Mouse (Mus musculus): ENCODE measurements around the gene Adrm1. TPM values are rescaled to one million over a fixed set of nuclear protein-coding genes. Genes with fewer than 3 reads are reported as not detected.

The Adrm1 gene
- polyA plus RNA-seq, 1 experiment, result 80.0 TPM

GRCm38 (mm10) chr2:180146091-180146490 lies 25.2 kb upstream of the Adrm1 start:
- Histone ChIP-seq H3K27me3 (replicated peaks; ENCODE audit: control insufficient read depth, insufficient read depth, low read length) (no peaks in the 10 kb centered on the region), H3K4me1 (ENCODE audit: control insufficient read depth, insufficient read depth, low read length) (no peaks in the 10 kb centered on the region), H3K4me3 (ENCODE audit: insufficient read depth, low read depth, low read length) (no peak overlapping the region), H3K36me3 (ENCODE audit: control insufficient read depth, insufficient read depth, low read length) (no peaks in the 10 kb centered on the region; the same call in 1 of the 2 replicates), H3K27ac (ENCODE audit: insufficient read depth, low read depth, low read length) (no peak overlapping the region)
- WGBS, result 88% methylated on average over 2 of the region's 2 CpGs
- DNase-seq, result no peak
- TF ChIP-seq POLR2A (IDR thresholded peaks at IDR 0.05; ENCODE audit: low read depth, low read length), result no peak
- TF ChIP-seq CTCF (conservative IDR thresholded peaks at IDR 0.05; ENCODE audit: insufficient read depth, insufficient read length, low read depth, low read length), result no peak

- WGBS, result 92% methylated on average over 6 of the region's 6 CpGs
- no peak overlapping the region for H3K27ac ChIP-seq (ENCODE audit: insufficient read depth, low read depth, low read length)
- no peaks in the 10 kb centered on the region; the same call in 1 of the 2 replicates for H3K36me3 ChIP-seq (ENCODE audit: control insufficient read depth, insufficient read depth, low read length)
- no peak overlapping the region for H3K4me3 ChIP-seq (ENCODE audit: insufficient read depth, low read depth, low read length)
- no peaks in the 10 kb centered on the region for H3K27me3 ChIP-seq (replicated peaks; ENCODE audit: control insufficient read depth, insufficient read depth, low read length)
- no peak for DNase-seq
- H3K4me1 ChIP-seq (ENCODE audit: control insufficient read depth, insufficient read depth, low read length), result 0 out of 2 replicates have a peak, but pooled peaks cover under 1% of the 10 kb centered on the region
- no peak for TF ChIP-seq POLR2A (IDR thresholded peaks at IDR 0.05; ENCODE audit: low read depth, low read length)
- no peak for TF ChIP-seq CTCF (conservative IDR thresholded peaks at IDR 0.05; ENCODE audit: insufficient read depth, insufficient read length, low read depth, low read length)
Measured at GRCm38 (mm10) chr2:180147379-180147778, 23.9 kb upstream of the Adrm1 start.

GRCm38 (mm10) chr2:180148551-180148950 lies 22.7 kb upstream of the Adrm1 start:
- no peak overlapping the region for H3K27ac ChIP-seq (ENCODE audit: insufficient read depth, low read depth, low read length)
- H3K4me1 ChIP-seq (ENCODE audit: control insufficient read depth, insufficient read depth, low read length), result peaks cover 3% of the 10 kb centered on the region; the same call in 1 of the 2 replicates
- 72% methylated on average over 9 of the region's 9 CpGs for WGBS
- H3K4me3 ChIP-seq (ENCODE audit: insufficient read depth, low read depth, low read length), result no peak overlapping the region
- no peaks in the 10 kb centered on the region for H3K27me3 ChIP-seq (replicated peaks; ENCODE audit: control insufficient read depth, insufficient read depth, low read length)
- no peak for DNase-seq
- H3K36me3 ChIP-seq (ENCODE audit: control insufficient read depth, insufficient read depth, low read length), result no peaks in the 10 kb centered on the region; the same call in 1 of the 2 replicates
- TF ChIP-seq POLR2A (IDR thresholded peaks at IDR 0.05; ENCODE audit: low read depth, low read length) (no peak), CTCF (conservative IDR thresholded peaks at IDR 0.05; ENCODE audit: insufficient read depth, insufficient read length, low read depth, low read length) (no peak)

- Histone ChIP-seq H3K27ac (ENCODE audit: insufficient read depth, low read depth, low read length) (no peak overlapping the region), H3K36me3 (ENCODE audit: control insufficient read depth, insufficient read depth, low read length) (no peaks in the 10 kb centered on the region; the same call in none of the 2 replicates), H3K4me3 (ENCODE audit: insufficient read depth, low read depth, low read length) (no peak overlapping the region), H3K4me1 (ENCODE audit: control insufficient read depth, insufficient read depth, low read length) (peaks cover 3% of the 10 kb centered on the region; the same call in 1 of the 2 replicates), H3K27me3 (replicated peaks; ENCODE audit: control insufficient read depth, insufficient read depth, low read length) (no peaks in the 10 kb centered on the region)
- no peak for TF ChIP-seq CTCF (conservative IDR thresholded peaks at IDR 0.05; ENCODE audit: insufficient read depth, insufficient read length, low read depth, low read length)
- TF ChIP-seq POLR2A (IDR thresholded peaks at IDR 0.05; ENCODE audit: low read depth, low read length), result no peak
- DNase-seq, result no peak
- 67% methylated on average over 3 of the region's 3 CpGs for WGBS
Measured at GRCm38 (mm10) chr2:180154796-180155195, 16.5 kb upstream of the Adrm1 start.

- TF ChIP-seq POLR2A (IDR thresholded peaks at IDR 0.05; ENCODE audit: low read depth, low read length) (no peak), CTCF (conservative IDR thresholded peaks at IDR 0.05; ENCODE audit: insufficient read depth, insufficient read length, low read depth, low read length) (no peak)
- no peak for DNase-seq
- Histone ChIP-seq H3K36me3 (ENCODE audit: control insufficient read depth, insufficient read depth, low read length) (peaks cover 1% of the 10 kb centered on the region), H3K27me3 (replicated peaks; ENCODE audit: control insufficient read depth, insufficient read depth, low read length) (no peaks in the 10 kb centered on the region), H3K4me3 (ENCODE audit: insufficient read depth, low read depth, low read length) (no peak overlapping the region), H3K27ac (ENCODE audit: insufficient read depth, low read depth, low read length) (no peak overlapping the region), H3K4me1 (ENCODE audit: control insufficient read depth, insufficient read depth, low read length) (no peaks in the 10 kb centered on the region)
- WGBS, result 75% methylated on average over 3 of the region's 3 CpGs
Measured at GRCm38 (mm10) chr2:180158627-180159026, 12.7 kb upstream of the Adrm1 start.

- Histone ChIP-seq H3K4me1 (ENCODE audit: control insufficient read depth, insufficient read depth, low read length) (no peaks in the 10 kb centered on the region; the same call in 1 of the 2 replicates), H3K27ac (ENCODE audit: insufficient read depth, low read depth, low read length) (no peak overlapping the region), H3K36me3 (ENCODE audit: control insufficient read depth, insufficient read depth, low read length) (peaks cover 1% of the 10 kb centered on the region; the same call in 1 of the 2 replicates), H3K27me3 (replicated peaks; ENCODE audit: control insufficient read depth, insufficient read depth, low read length) (no peaks in the 10 kb centered on the region), H3K4me3 (ENCODE audit: insufficient read depth, low read depth, low read length) (no peak overlapping the region)
- no peak for TF ChIP-seq POLR2A (IDR thresholded peaks at IDR 0.05; ENCODE audit: low read depth, low read length)
- no peak for TF ChIP-seq CTCF (conservative IDR thresholded peaks at IDR 0.05; ENCODE audit: insufficient read depth, insufficient read length, low read depth, low read length)
- DNase-seq, result no peak
- WGBS, result 98% methylated on average over 2 of the region's 2 CpGs
Measured at GRCm38 (mm10) chr2:180165855-180166254, 5.4 kb upstream of the Adrm1 start.

- no peak overlapping the region for H3K27ac ChIP-seq (ENCODE audit: insufficient read depth, low read depth, low read length)
- DNase-seq, result no peak
- H3K27me3 ChIP-seq (replicated peaks; ENCODE audit: control insufficient read depth, insufficient read depth, low read length), result no peaks in the 10 kb centered on the region
- H3K4me3 ChIP-seq (ENCODE audit: insufficient read depth, low read depth, low read length), result no peak overlapping the region
- no peak for TF ChIP-seq CTCF (conservative IDR thresholded peaks at IDR 0.05; ENCODE audit: insufficient read depth, insufficient read length, low read depth, low read length)
- no peak for TF ChIP-seq POLR2A (IDR thresholded peaks at IDR 0.05; ENCODE audit: low read depth, low read length)
- no peaks in the 10 kb centered on the region for H3K36me3 ChIP-seq (ENCODE audit: control insufficient read depth, insufficient read depth, low read length)
- 81% methylated on average over 2 of the region's 2 CpGs for WGBS
- H3K4me1 ChIP-seq (ENCODE audit: control insufficient read depth, insufficient read depth, low read length), result no peaks in the 10 kb centered on the region; the same call in 1 of the 2 replicates
Measured at GRCm38 (mm10) chr2:180166869-180167268, 4.4 kb upstream of the Adrm1 start.

Measured in kidney, adult 2 months (tissue).